Mouse (Mus musculus): ENCODE results near the gene Rfx8. TPM values are rescaled to one million over a fixed set of nuclear protein-coding genes. Genes with fewer than 3 reads are reported as not detected.

Gene Rfx8
- not detected in 2 replicates for total RNA-seq (2017)

GRCm38 (mm10) chr1:39720632-39721350 lies at the start of gene Rfx8:
Rfx8 (minus strand) TSS chr1:39720997.
- no peak for ATAC-seq (ENCODE audit: extremely low read depth, insufficient number of reproducible peaks, low FRiP score, poor library complexity, severe bottlenecking)

GRCm38 (mm10) chr1:39770436-39770835 lies 49.6 kb upstream of the Rfx8 start:
- no peak for ATAC-seq (ENCODE audit: extremely low read depth, insufficient number of reproducible peaks, low FRiP score, poor library complexity, severe bottlenecking)

- ATAC-seq (ENCODE audit: extremely low read depth, insufficient number of reproducible peaks, low FRiP score, poor library complexity, severe bottlenecking), result no peak
Measured at GRCm38 (mm10) chr1:39768017-39768416, 47.2 kb upstream of the Rfx8 start.

GRCm38 (mm10) chr1:39765854-39766493 lies 45.2 kb upstream of the Rfx8 start:
- no peak for ATAC-seq (ENCODE audit: extremely low read depth, insufficient number of reproducible peaks, low FRiP score, poor library complexity, severe bottlenecking)

- no peak for ATAC-seq (ENCODE audit: extremely low read depth, insufficient number of reproducible peaks, low FRiP score, poor library complexity, severe bottlenecking)
Measured at GRCm38 (mm10) chr1:39762025-39762370, 41.2 kb upstream of the Rfx8 start.

GRCm38 (mm10) chr1:39761211-39762024 lies 40.6 kb upstream of the Rfx8 start:
- ATAC-seq (ENCODE audit: extremely low read depth, insufficient number of reproducible peaks, low FRiP score, poor library complexity, severe bottlenecking), result no peak

- no peak for ATAC-seq (ENCODE audit: extremely low read depth, insufficient number of reproducible peaks, low FRiP score, poor library complexity, severe bottlenecking)
Measured at GRCm38 (mm10) chr1:39760181-39760715, 39.5 kb upstream of the Rfx8 start.

- ATAC-seq (ENCODE audit: extremely low read depth, insufficient number of reproducible peaks, low FRiP score, poor library complexity, severe bottlenecking), result no peak
Measured at GRCm38 (mm10) chr1:39759231-39760175, 38.7 kb upstream of the Rfx8 start.

GRCm38 (mm10) chr1:39758244-39758643 lies 37.4 kb upstream of the Rfx8 start:
- ATAC-seq (ENCODE audit: extremely low read depth, insufficient number of reproducible peaks, low FRiP score, poor library complexity, severe bottlenecking), result no peak

GRCm38 (mm10) chr1:39756952-39757351 lies 36.2 kb upstream of the Rfx8 start:
- no peak for ATAC-seq (ENCODE audit: extremely low read depth, insufficient number of reproducible peaks, low FRiP score, poor library complexity, severe bottlenecking)

GRCm38 (mm10) chr1:39754224-39754957 lies 33.6 kb upstream of the Rfx8 start:
- no peak for ATAC-seq (ENCODE audit: extremely low read depth, insufficient number of reproducible peaks, low FRiP score, poor library complexity, severe bottlenecking)

GRCm38 (mm10) chr1:39751537-39751936 lies 30.7 kb upstream of the Rfx8 start:
- ATAC-seq (ENCODE audit: extremely low read depth, insufficient number of reproducible peaks, low FRiP score, poor library complexity, severe bottlenecking), result no peak

GRCm38 (mm10) chr1:39749664-39750063 lies 28.9 kb upstream of the Rfx8 start:
- ATAC-seq (ENCODE audit: extremely low read depth, insufficient number of reproducible peaks, low FRiP score, poor library complexity, severe bottlenecking), result no peak

- ATAC-seq (ENCODE audit: extremely low read depth, insufficient number of reproducible peaks, low FRiP score, poor library complexity, severe bottlenecking), result no peak
Measured at GRCm38 (mm10) chr1:39749214-39749613, 28.4 kb upstream of the Rfx8 start.

- ATAC-seq (ENCODE audit: extremely low read depth, insufficient number of reproducible peaks, low FRiP score, poor library complexity, severe bottlenecking), result no peak
Measured at GRCm38 (mm10) chr1:39748666-39749065, 27.9 kb upstream of the Rfx8 start.

GRCm38 (mm10) chr1:39746464-39746863 lies 25.7 kb upstream of the Rfx8 start:
- ATAC-seq (ENCODE audit: extremely low read depth, insufficient number of reproducible peaks, low FRiP score, poor library complexity, severe bottlenecking), result no peak

GRCm38 (mm10) chr1:39740948-39741347 lies 20.2 kb upstream of the Rfx8 start:
- ATAC-seq (ENCODE audit: extremely low read depth, insufficient number of reproducible peaks, low FRiP score, poor library complexity, severe bottlenecking), result no peak

- no peak for ATAC-seq (ENCODE audit: extremely low read depth, insufficient number of reproducible peaks, low FRiP score, poor library complexity, severe bottlenecking)
Measured at GRCm38 (mm10) chr1:39740002-39740401, 19.2 kb upstream of the Rfx8 start.

Measured in neutrophil, adult 5-6 weeks (primary cell).